In genomic region chr11:70625473-70625872, GRCm38 (mm10) we compare ENCODE assay signal across 10 mouse cellular contexts. TPM values are rescaled to one million over a fixed set of nuclear protein-coding genes. Genes with fewer than 3 reads are reported as not detected.
DNase-seq lines count a peak whose midpoint lies in the region; ATAC-seq and TF ChIP-seq lines count a peak whose summit lies in the region.
"Had no signal": no experiment of that assay in that cellular context is flagged by ENCODE, and none has a peak within 500 bp of the region (broad histone marks: within the 10 kb centered on the region; RNA-seq: fewer than 3 reads in every experiment).

No protein-coding gene starts in this region.

- H3K79me2 ChIP-seq in MEL (ENCODE audit: control insufficient read depth, insufficient read depth, low read length, poor library complexity) (no peaks in the 10 kb centered on the region), myocyte (ENCODE audit: control insufficient read depth, insufficient read depth) (no peaks in the 10 kb centered on the region)

- H3K36me3 ChIP-seq in hindbrain, embryonic 10.5 days = no peaks in the 10 kb centered on the region
- no peaks in the 10 kb centered on the region for H3K36me3 ChIP-seq in hindbrain, embryonic 12.5 days
- peaks cover 0 to 14% of the 10 kb centered on the region in 2 experiments; a peak in 2 of 4 replicates for H3K36me3 ChIP-seq in MEL (ENCODE audit: control insufficient read depth in 1 of 2, insufficient read depth in 2 of 2, low read length in 2 of 2)
- H3K36me3 ChIP-seq in myocyte (ENCODE audit: control insufficient read depth, insufficient read depth) = no peaks in the 10 kb centered on the region
- H3K36me3 ChIP-seq: embryonic facial prominence, embryonic 15.5 days had no signal

- ATAC-seq in hindbrain, embryonic 12.5 days (ENCODE audit: low FRiP score) = no peak
- peak; percentile 75 for ATAC-seq in erythroblast, adult 5-6 weeks (replicated peaks; ENCODE audit: low FRiP score, poor library complexity, severe bottlenecking)
- ATAC-seq in megakaryocyte-erythroid progenitor cell, adult 5-6 weeks (replicated peaks; ENCODE audit: low FRiP score, low TSS enrichment, poor library complexity, severe bottlenecking) = no peak

- TF ChIP-seq POLR2A in MEL (IDR thresholded peaks at IDR 0.05; ENCODE audit: control insufficient read depth in 1 of 2, insufficient read depth in 1 of 2, low read depth in 1 of 2, low read length in 2 of 2, poor library complexity in 1 of 2) = no peak
- no peak for TF ChIP-seq POLR2A in myocyte (IDR thresholded peaks at IDR 0.05; ENCODE audit: insufficient read length, low read depth)

- 51% methylated on average over 4 of the region's 4 CpGs for WGBS in hindbrain, embryonic 10.5 days
- 52% methylated on average over 4 of the region's 4 CpGs for WGBS in hindbrain, embryonic 12.5 days

- TF ChIP-seq RAD21 in MEL (IDR thresholded peaks at IDR 0.05; ENCODE audit: low read depth, low read length) = peak; percentile 76

- H3K4me3 ChIP-seq in hindbrain, embryonic 10.5 days = no peak overlapping the region
- H3K4me3 ChIP-seq in hindbrain, embryonic 12.5 days = no peak overlapping the region
- H3K4me3 ChIP-seq in MEL (ENCODE audit: control insufficient read depth in 1 of 2, insufficient read depth in 1 of 2, low read depth in 2 of 2, low read length in 2 of 2) (no peak overlapping the region), myocyte (no peak overlapping the region)
- H3K4me3 ChIP-seq: embryonic facial prominence, embryonic 15.5 days had no signal

- DNase-seq in hindbrain, embryonic 10.5 days (ENCODE audit: low spot score) = peak; percentile 55
- DNase-seq in A20 (ENCODE audit: low read depth, low spot score) (peak; percentile 77), MEL (ENCODE audit: low read depth, low spot score) (peak; percentile 89)
- DNase-seq in urinary bladder, postnatal 10 days (ENCODE audit: low spot score) = no peak

- no peak overlapping the region for H3K27ac ChIP-seq in hindbrain, embryonic 10.5 days
- no peak overlapping the region for H3K27ac ChIP-seq in hindbrain, embryonic 12.5 days
- H3K27ac ChIP-seq in MEL (ENCODE audit: control insufficient read depth, low read depth, low read length) = no peak overlapping the region
- H3K27ac ChIP-seq: embryonic facial prominence, embryonic 15.5 days had no signal

- H3ac ChIP-seq in myocyte (ENCODE audit: control insufficient read depth, insufficient read length) = no peak overlapping the region

- H3K27me3 ChIP-seq in hindbrain, embryonic 10.5 days (ENCODE audit: insufficient read depth, poor library complexity, severe bottlenecking) = no peaks in the 10 kb centered on the region
- no peaks in the 10 kb centered on the region for H3K27me3 ChIP-seq in hindbrain, embryonic 12.5 days
- H3K27me3 ChIP-seq in MEL (ENCODE audit: control insufficient read depth in 1 of 2, insufficient read depth in 2 of 2, low read length in 2 of 2) = no peaks in the 10 kb centered on the region
- no peaks in the 10 kb centered on the region for H3K27me3 ChIP-seq in myocyte (ENCODE audit: control insufficient read depth, insufficient read depth, insufficient read length)
- H3K27me3 ChIP-seq: embryonic facial prominence, embryonic 15.5 days had no signal

- no peak overlapping the region for H3K4me2 ChIP-seq in hindbrain, embryonic 12.5 days (replicated peaks)
- H3K4me2 ChIP-seq in myocyte (ENCODE audit: low read depth) = no peak overlapping the region
- H3K4me2 ChIP-seq: embryonic facial prominence, embryonic 15.5 days had no signal

- no peak overlapping the region for H3K9ac ChIP-seq in hindbrain, embryonic 12.5 days
- no peak overlapping the region for H3K9ac ChIP-seq in MEL (ENCODE audit: control insufficient read depth, low read depth, low read length, poor library complexity, severe bottlenecking)
- H3K9ac ChIP-seq: embryonic facial prominence, embryonic 15.5 days had no signal

- no peaks in the 10 kb centered on the region for H3K9me3 ChIP-seq in hindbrain, embryonic 10.5 days
- H3K9me3 ChIP-seq in hindbrain, embryonic 12.5 days (replicated peaks) = no peaks in the 10 kb centered on the region
- H3K9me3 ChIP-seq in MEL (replicated peaks; ENCODE audit: insufficient read depth, low read length) = no peaks in the 10 kb centered on the region
- H3K9me3 ChIP-seq: embryonic facial prominence, embryonic 15.5 days had no signal

- no peak for TF ChIP-seq EP300 in MEL (IDR thresholded peaks at IDR 0.05; ENCODE audit: low read depth in 1 of 2, low read length in 2 of 2)

- H3K4me1 ChIP-seq in hindbrain, embryonic 10.5 days (replicated peaks) = peaks cover 6% of the 10 kb centered on the region; the same call in 1 of the 2 replicates
- no peaks in the 10 kb centered on the region for H3K4me1 ChIP-seq in hindbrain, embryonic 12.5 days
- peaks cover 5 to 16% of the 10 kb centered on the region in 2 experiments for H3K4me1 ChIP-seq in MEL (ENCODE audit: control insufficient read depth in 1 of 2, insufficient read depth in 2 of 2, low read length in 2 of 2)
- H3K4me1 ChIP-seq: embryonic facial prominence, embryonic 15.5 days had no signal

- peak; percentile 79 to 81 (median 80) for TF ChIP-seq CTCF in MEL (IDR thresholded peaks at IDR 0.05 in 2 of 3, conservative IDR thresholded peaks at IDR 0.05 in 1 of 3; ENCODE audit: control insufficient read depth in 1 of 3, insufficient read depth in 1 of 3, low read depth in 2 of 3, low read length in 3 of 3, poor library complexity in 1 of 3, severe bottlenecking in 1 of 3)

RNA-seq across cellular contexts. Expression of gene Chrne, which starts 6.5 kb away (rescaled TPM):
- polyA plus RNA-seq in hindbrain, embryonic 10.5 days (2016; fragmentation: Nextera tagmentation; extraction: Ambion mirVana) = not detected in 2 replicates
- polyA plus RNA-seq in hindbrain, embryonic 12.5 days (2016; fragmentation: Nextera tagmentation; extraction: Ambion mirVana) = not detected in 2 replicates
- 0.54 TPM in 1 of 2 replicates, not detected in the other for total RNA-seq in MEL (2012; rRNA removed)
- polyA plus RNA-seq in MEL (2012; ENCODE audit: insufficient read depth in 1 of 2, insufficient read length in 2 of 2, low read depth in 1 of 2, low replicate concordance in 2 of 2, missing spikeins in 1 of 2) (under 1 TPM in 1 of 2 experiments, not detected in 1; 0.33 TPM), myocyte (2012; fragmentation: generic; extraction: Trizol) (5.3 TPM)
- not detected in 2 replicates for total RNA-seq in erythroblast, adult 5-6 weeks (2015; ENCODE audit: low replicate concordance)
- not detected in 2 replicates for total RNA-seq in erythroblast, adult 5-6 weeks (2017; ENCODE audit: low replicate concordance)
- 3.0 TPM in 1 of 2 replicates, not detected in the other for total RNA-seq in megakaryocyte-erythroid progenitor cell, adult 5-6 weeks (2014; fragmentation: Nextera tagmentation)
- not detected in 2 replicates for total RNA-seq in megakaryocyte-erythroid progenitor cell, adult 5-6 weeks (2017)
- polyA plus RNA-seq: liver, embryonic 16.5 days had no signal

RNA-seq across cellular contexts. Expression of gene 4930544D05Rik, which starts 9.8 kb away (rescaled TPM):
- polyA plus RNA-seq in hindbrain, embryonic 10.5 days (2016; fragmentation: Nextera tagmentation; extraction: Ambion mirVana) = not detected in 2 replicates
- polyA plus RNA-seq in hindbrain, embryonic 12.5 days (2016; fragmentation: Nextera tagmentation; extraction: Ambion mirVana) = not detected in 2 replicates
- not detected in 2 replicates for total RNA-seq in MEL (2012; rRNA removed)
- polyA plus RNA-seq in MEL (2012; ENCODE audit: insufficient read depth in 1 of 2, insufficient read length in 2 of 2, low read depth in 1 of 2, low replicate concordance in 2 of 2, missing spikeins in 1 of 2) = under 1 TPM in 1 of 2 experiments, not detected in 1; 0.10 TPM
- not detected in 2 replicates for total RNA-seq in erythroblast, adult 5-6 weeks (2015; ENCODE audit: low replicate concordance)
- total RNA-seq in erythroblast, adult 5-6 weeks (2017; ENCODE audit: low replicate concordance) = not detected in 2 replicates
- 0.10 TPM for polyA plus RNA-seq in myocyte (2012; fragmentation: generic; extraction: Trizol)
- total RNA-seq in megakaryocyte-erythroid progenitor cell, adult 5-6 weeks (2014; fragmentation: Nextera tagmentation) = not detected in 2 replicates
- total RNA-seq in megakaryocyte-erythroid progenitor cell, adult 5-6 weeks (2017) = not detected in 2 replicates
- polyA plus RNA-seq: embryonic facial prominence, embryonic 15.5 days; liver, embryonic 16.5 days had no signal

RNA-seq across cellular contexts. Expression of gene Gp1ba, which starts 13.4 kb away (rescaled TPM):
- polyA plus RNA-seq in hindbrain, embryonic 10.5 days (2016; fragmentation: Nextera tagmentation; extraction: Ambion mirVana) = 0.34 and 0.80 TPM in 2 replicates
- polyA plus RNA-seq in hindbrain, embryonic 12.5 days (2016; fragmentation: Nextera tagmentation; extraction: Ambion mirVana) = 0.10 and 0.38 TPM in 2 replicates
- total RNA-seq in MEL (2012; rRNA removed) = 0.98 and 1.6 TPM in 2 replicates
- polyA plus RNA-seq in MEL (2012; ENCODE audit: insufficient read depth in 1 of 2, insufficient read length in 2 of 2, low read depth in 1 of 2, low replicate concordance in 2 of 2, missing spikeins in 1 of 2) = 1 to 10 TPM in 1 of 2 experiments, not detected in 1; 5.0 TPM
- 0.84 TPM in 1 of 2 replicates, not detected in the other for total RNA-seq in erythroblast, adult 5-6 weeks (2015; ENCODE audit: low replicate concordance)
- total RNA-seq in erythroblast, adult 5-6 weeks (2017; ENCODE audit: low replicate concordance) = 0.42 TPM in 1 of 2 replicates, not detected in the other
- 0.22 TPM for polyA plus RNA-seq in myocyte (2012; fragmentation: generic; extraction: Trizol)
- total RNA-seq in megakaryocyte-erythroid progenitor cell, adult 5-6 weeks (2014; fragmentation: Nextera tagmentation) = 3.6 and 10.4 TPM in 2 replicates
- total RNA-seq in megakaryocyte-erythroid progenitor cell, adult 5-6 weeks (2017) = 0.50 and 0.85 TPM in 2 replicates

RNA-seq across cellular contexts. Expression of gene Rnf167, which starts 21.6 kb away (rescaled TPM):
- polyA plus RNA-seq in hindbrain, embryonic 10.5 days (2016; fragmentation: Nextera tagmentation; extraction: Ambion mirVana) = 90.6 and 97.1 TPM in 2 replicates
- 96.0 and 102 TPM in 2 replicates for polyA plus RNA-seq in hindbrain, embryonic 12.5 days (2016; fragmentation: Nextera tagmentation; extraction: Ambion mirVana)
- 30.4 and 31.4 TPM in 2 replicates for total RNA-seq in MEL (2012; rRNA removed)
- polyA plus RNA-seq in MEL (2012; ENCODE audit: insufficient read depth in 1 of 2, insufficient read length in 2 of 2, low read depth in 1 of 2, low replicate concordance in 2 of 2, missing spikeins in 1 of 2) = 10 to 100 TPM in 1 of 2 experiments, not detected in 1; 44.4 TPM
- 146 and 222 TPM in 2 replicates for total RNA-seq in erythroblast, adult 5-6 weeks (2015; ENCODE audit: low replicate concordance)
- total RNA-seq in erythroblast, adult 5-6 weeks (2017; ENCODE audit: low replicate concordance) = 217 and 308 TPM in 2 replicates
- 16.7 TPM for polyA plus RNA-seq in myocyte (2012; fragmentation: generic; extraction: Trizol)
- total RNA-seq in megakaryocyte-erythroid progenitor cell, adult 5-6 weeks (2014; fragmentation: Nextera tagmentation) = 92.8 and 95.5 TPM in 2 replicates
- 42.3 and 53.4 TPM in 2 replicates for total RNA-seq in megakaryocyte-erythroid progenitor cell, adult 5-6 weeks (2017)

RNA-seq across cellular contexts. Expression of gene Slc25a11, which starts 21.8 kb away (rescaled TPM):
- polyA plus RNA-seq in hindbrain, embryonic 10.5 days (2016; fragmentation: Nextera tagmentation; extraction: Ambion mirVana) = 144 and 155 TPM in 2 replicates
- polyA plus RNA-seq in hindbrain, embryonic 12.5 days (2016; fragmentation: Nextera tagmentation; extraction: Ambion mirVana) = 145 and 148 TPM in 2 replicates
- 96.3 and 104 TPM in 2 replicates for total RNA-seq in MEL (2012; rRNA removed)
- 100 to 1,000 TPM; 114 to 145 TPM for polyA plus RNA-seq in MEL (2012; ENCODE audit: insufficient read depth in 1 of 2, insufficient read length in 2 of 2, low read depth in 1 of 2, low replicate concordance in 2 of 2, missing spikeins in 1 of 2)
- total RNA-seq in erythroblast, adult 5-6 weeks (2015; ENCODE audit: low replicate concordance) = 17.1 and 20.1 TPM in 2 replicates
- 16.2 and 16.6 TPM in 2 replicates for total RNA-seq in erythroblast, adult 5-6 weeks (2017; ENCODE audit: low replicate concordance)
- polyA plus RNA-seq in myocyte (2012; fragmentation: generic; extraction: Trizol) = 165 TPM
- 62.3 and 63.1 TPM in 2 replicates for total RNA-seq in megakaryocyte-erythroid progenitor cell, adult 5-6 weeks (2014; fragmentation: Nextera tagmentation)
- 33.1 and 36.2 TPM in 2 replicates for total RNA-seq in megakaryocyte-erythroid progenitor cell, adult 5-6 weeks (2017)
